8 mouse cellular contexts compared by ENCODE assay signal in the genomic region with DNA sequence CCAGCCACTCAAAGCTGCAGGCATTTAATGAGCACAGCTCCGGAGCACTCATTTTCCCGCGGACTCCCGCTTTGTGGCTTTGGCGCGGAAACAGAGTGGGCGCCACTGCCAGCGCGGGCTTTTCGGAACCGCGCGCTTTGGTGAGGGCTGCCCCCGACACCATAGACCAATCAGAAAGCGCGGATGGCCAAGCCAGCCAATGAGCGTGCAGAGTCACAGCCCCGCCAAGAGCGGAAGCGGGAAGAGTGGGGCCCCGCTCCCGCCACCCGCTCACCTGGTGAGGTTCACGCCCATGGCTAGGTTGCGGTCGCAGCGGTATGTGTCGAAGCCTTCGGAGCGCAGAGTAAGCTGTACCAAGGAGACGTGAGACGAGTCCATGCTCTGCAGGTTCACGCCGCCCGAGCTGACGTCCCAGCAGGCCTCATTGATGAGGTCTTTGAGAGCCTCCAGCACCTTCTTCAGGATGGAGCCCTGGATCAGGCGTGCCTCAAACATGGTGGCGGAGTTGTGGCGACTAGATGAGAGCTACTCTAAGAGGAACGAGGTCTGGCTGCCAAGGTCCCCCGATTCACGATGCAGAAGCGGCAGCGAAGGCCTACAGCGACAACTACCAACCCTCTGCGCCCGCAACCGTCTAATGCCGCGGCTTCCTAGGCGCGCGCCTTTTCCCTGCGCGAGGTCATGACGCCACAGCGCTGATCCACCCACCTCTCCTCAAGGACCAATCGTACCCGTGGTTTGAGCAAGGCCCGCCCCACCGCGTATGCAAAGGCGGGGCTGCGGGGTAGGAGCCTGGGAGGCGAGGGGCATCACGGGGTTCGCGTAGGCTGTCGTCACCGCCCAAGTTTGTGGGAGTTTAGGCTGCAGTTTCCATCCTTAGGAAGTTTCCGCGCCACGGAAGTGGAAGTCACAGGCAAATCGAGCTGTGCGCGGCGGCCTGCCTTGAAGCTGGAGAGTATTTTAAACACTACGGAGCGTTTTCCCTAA. TPM values are rescaled to one million over a fixed set of nuclear protein-coding genes. Genes with fewer than 3 reads are reported as not detected.
A peak's percentile ranks its signal among the peaks of the same experiment; 100 is the strongest.
DNase-seq lines count a peak whose midpoint lies in the region; ATAC-seq and TF ChIP-seq lines count a peak whose summit lies in the region.

A gene (minus strand): TSS at position 773 of the 987 bp plus-strand sequence.

- peak; percentile 96 for DNase-seq in CD8-positive naive resting alpha-beta T cell, adult 2 months (ENCODE audit: low read depth in 2 of 2, low spot score in 2 of 2)
- DNase-seq in c-Kit-positive CD71-negative TER-119-negative erythroid progenitor cells, embryonic 14.5 days (ENCODE audit: low read depth), result peak; percentile 96
- DNase-seq in forebrain, embryonic 10.5 days (ENCODE audit: extremely low spot score, low spot score), result peak; percentile 96
- DNase-seq in kidney, postnatal 25 days, result peak; percentile 97 to 99
- peak; percentile 96 to 98 (median 97) for DNase-seq in liver, embryonic 14.5 days (ENCODE audit: low read depth in 3 of 3, low spot score in 3 of 3)
- peak; percentile 99 for DNase-seq in neural tube, embryonic 11.5 days (ENCODE audit: low spot score)
- DNase-seq in stomach, postnatal 0 days (ENCODE audit: low spot score), result peak; percentile 97

- H3K4me1 ChIP-seq in forebrain, embryonic 10.5 days, result peaks cover 47% of the 10 kb centered on the region
- peaks cover 22% of the 10 kb centered on the region for H3K4me1 ChIP-seq in heart, embryonic 15.5 days (replicated peaks)
- H3K4me1 ChIP-seq in liver, embryonic 14.5 days (replicated peaks; ENCODE audit: control insufficient read depth in 2 of 2, insufficient read depth in 2 of 2, low read length in 1 of 2), result peaks cover 9 to 12% of the 10 kb centered on the region in 2 experiments
- peaks cover 3% of the 10 kb centered on the region; the same call in 1 of the 2 replicates for H3K4me1 ChIP-seq in neural tube, embryonic 11.5 days (ENCODE audit: control insufficient read depth, insufficient read depth, low read length)
- no peaks in the 10 kb centered on the region; the same call in 1 of the 2 replicates for H3K4me1 ChIP-seq in stomach, postnatal 0 days (replicated peaks; ENCODE audit: control insufficient read depth, insufficient read depth)

- H3K27me3 ChIP-seq in forebrain, embryonic 10.5 days (ENCODE audit: poor library complexity, severe bottlenecking), result no peaks in the 10 kb centered on the region
- H3K27me3 ChIP-seq in heart, embryonic 15.5 days, result no peaks in the 10 kb centered on the region
- H3K27me3 ChIP-seq in liver, embryonic 14.5 days (ENCODE audit: control insufficient read depth, insufficient read depth, low read length), result no peaks in the 10 kb centered on the region
- no peaks in the 10 kb centered on the region for H3K27me3 ChIP-seq in neural tube, embryonic 11.5 days (ENCODE audit: control insufficient read depth, insufficient read depth, low read length)
- no peaks in the 10 kb centered on the region for H3K27me3 ChIP-seq in stomach, postnatal 0 days (ENCODE audit: control insufficient read depth, insufficient read depth, low read length)

- under 1% methylated on average over 79 of the region's 79 CpGs for WGBS in forebrain, embryonic 10.5 days
- under 1% methylated on average over 79 of the region's 79 CpGs for WGBS in heart, embryonic 15.5 days
- under 1% methylated on average over 79 of the region's 79 CpGs for whole genome bisulfite sequencing in liver, embryonic 14.5 days (ENCODE audit: insufficient replicate concordance)
- WGBS in neural tube, embryonic 11.5 days, result under 1% methylated on average over 78 of the region's 79 CpGs
- WGBS in stomach, postnatal 0 days, result under 1% methylated on average over 77 of the region's 79 CpGs

- peak within 1 kb of the TSS; percentile 83 for H3K4me2 ChIP-seq in heart, embryonic 15.5 days
- peak within 1 kb of the TSS; percentile 76 for H3K4me2 ChIP-seq in liver, embryonic 14.5 days (ENCODE audit: low read depth)
- peak within 1 kb of the TSS; percentile 44 for H3K4me2 ChIP-seq in neural tube, embryonic 11.5 days (ENCODE audit: low read depth)
- peak within 1 kb of the TSS; percentile 80 for H3K4me2 ChIP-seq in stomach, postnatal 0 days (replicated peaks; ENCODE audit: low read depth)

- TF ChIP-seq EP300 in liver, embryonic 14.5 days (IDR thresholded peaks at IDR 0.05; ENCODE audit: low read depth), result peak; percentile 56; the same call in 1 of the 2 replicates
- TF ChIP-seq EP300 in stomach, postnatal 0 days (optimal IDR thresholded peaks at IDR 0.05), result peak; percentile 79

- H3K4me3 ChIP-seq in forebrain, embryonic 10.5 days, result peak within 1 kb of the TSS; percentile 64
- peak within 1 kb of the TSS; percentile 82 for H3K4me3 ChIP-seq in heart, embryonic 15.5 days
- peak within 1 kb of the TSS; percentile 87 to 90 for H3K4me3 ChIP-seq in liver, embryonic 14.5 days (ENCODE audit: insufficient read depth in 1 of 2, low read depth in 2 of 2, low read length in 2 of 2)
- peak within 1 kb of the TSS; percentile 46 for H3K4me3 ChIP-seq in neural tube, embryonic 11.5 days (ENCODE audit: low read depth, low read length)
- peak within 1 kb of the TSS; percentile 61 for H3K4me3 ChIP-seq in stomach, postnatal 0 days (ENCODE audit: low read depth, low read length)

- H3K36me3 ChIP-seq in forebrain, embryonic 10.5 days (replicated peaks), result peaks cover 38% of the 10 kb centered on the region
- H3K36me3 ChIP-seq in heart, embryonic 15.5 days, result peaks cover 18% of the 10 kb centered on the region
- H3K36me3 ChIP-seq in liver, embryonic 14.5 days (replicated peaks; ENCODE audit: control insufficient read depth, insufficient read depth, low read depth), result peaks cover 33% of the 10 kb centered on the region
- H3K36me3 ChIP-seq in neural tube, embryonic 11.5 days (ENCODE audit: control insufficient read depth, insufficient read depth, low read length), result no peaks in the 10 kb centered on the region
- no peaks in the 10 kb centered on the region for H3K36me3 ChIP-seq in stomach, postnatal 0 days (ENCODE audit: control insufficient read depth, insufficient read depth, low read length)

- H3K9me3 ChIP-seq in forebrain, embryonic 10.5 days, result no peaks in the 10 kb centered on the region
- H3K9me3 ChIP-seq in heart, embryonic 15.5 days (replicated peaks), result no peaks in the 10 kb centered on the region
- no peaks in the 10 kb centered on the region for H3K9me3 ChIP-seq in liver, embryonic 14.5 days (ENCODE audit: control insufficient read depth, low read length)
- no peaks in the 10 kb centered on the region for H3K9me3 ChIP-seq in neural tube, embryonic 11.5 days (ENCODE audit: control insufficient read depth, low read length)
- no peaks in the 10 kb centered on the region for H3K9me3 ChIP-seq in stomach, postnatal 0 days (ENCODE audit: control insufficient read depth, low read length)

- H3K27ac ChIP-seq in forebrain, embryonic 10.5 days, result peak within 1 kb of the TSS; percentile 88
- peak within 1 kb of the TSS; percentile 86 for H3K27ac ChIP-seq in heart, embryonic 15.5 days
- H3K27ac ChIP-seq in liver, embryonic 14.5 days, result peak within 1 kb of the TSS; percentile 87
- H3K27ac ChIP-seq in neural tube, embryonic 11.5 days (ENCODE audit: low read depth, low read length), result peak within 1 kb of the TSS; percentile 44; the same call in 1 of the 2 replicates
- peak within 1 kb of the TSS; percentile 61 for H3K27ac ChIP-seq in stomach, postnatal 0 days (replicated peaks)

- ATAC-seq in heart, embryonic 15.5 days (replicated peaks; ENCODE audit: insufficient number of reproducible peaks, insufficient read depth, low FRiP score, low read depth), result peak; percentile 99
- peak; percentile 97 for ATAC-seq in liver, embryonic 14.5 days (ENCODE audit: insufficient read depth)
- ATAC-seq in neural tube, embryonic 11.5 days (ENCODE audit: insufficient read depth, low FRiP score, low TSS enrichment), result peak; percentile 99
- peak; percentile 100 for ATAC-seq in stomach, postnatal 0 days (ENCODE audit: low FRiP score, low TSS enrichment)

- TF ChIP-seq CTCF in liver, embryonic 14.5 days (IDR thresholded peaks at IDR 0.05; ENCODE audit: low read depth), result no peak
- TF ChIP-seq CTCF in stomach, postnatal 0 days (IDR thresholded peaks at IDR 0.05; ENCODE audit: low read depth), result no peak

- peak within 1 kb of the TSS; percentile 64 for H3K9ac ChIP-seq in heart, embryonic 15.5 days
- H3K9ac ChIP-seq in liver, embryonic 14.5 days (replicated peaks), result peak within 1 kb of the TSS; percentile 96
- peak within 1 kb of the TSS; percentile 49 for H3K9ac ChIP-seq in neural tube, embryonic 11.5 days (ENCODE audit: low read length)
- peak within 1 kb of the TSS; percentile 61 for H3K9ac ChIP-seq in stomach, postnatal 0 days (ENCODE audit: low read length)

RNA-seq across cellular contexts. Expression of the gene that starts here (rescaled TPM):
- 470 and 483 TPM in 2 replicates for polyA plus RNA-seq in forebrain, embryonic 10.5 days (2016; fragmentation: Nextera tagmentation; extraction: Ambion mirVana)
- 138 and 157 TPM in 2 replicates for polyA plus RNA-seq in heart, embryonic 15.5 days (2015; fragmentation: Nextera tagmentation; extraction: Ambion mirVana)
- 355 and 391 TPM in 2 replicates for polyA plus RNA-seq in liver, embryonic 14.5 days (2012; rRNA removed)
- polyA plus RNA-seq in liver, embryonic 14.5 days (2014; fragmentation: Nextera tagmentation; extraction: Ambion mirVana), result 356 and 377 TPM in 2 replicates
- polyA plus RNA-seq in neural tube, embryonic 11.5 days (2014; fragmentation: Nextera tagmentation; extraction: Ambion mirVana), result 314 and 334 TPM in 2 replicates
- polyA plus RNA-seq in stomach, postnatal 0 days (2015; fragmentation: Nextera tagmentation; extraction: Ambion mirVana), result 108 and 110 TPM in 2 replicates

Comparison
In these comparisons a context has a peak if more than half of its experiments do, and no peak if none do; other contexts are left out.
1. Peak in every context shown above with its lines: DNase-seq, ATAC-seq, H3K4me3 ChIP-seq and H3K27ac ChIP-seq.